Mouse (Mus musculus) ES-E14 (cell line): ENCODE results near the gene Zp3r. TPM values are rescaled to one million over a fixed set of nuclear protein-coding genes. Genes with fewer than 3 reads are reported as not detected.

Experiments used
- DNase-seq: peaks from one replicate; pipeline ENCODE4 v3.0.0-alpha.2; 2013; ENCODE audit warnings: low read depth, low spot score
- H3K27ac ChIP-seq: 2 replicates; pipeline ENCODE4 v1.5.1; 2012; ENCODE audit warnings: low read depth, mild to moderate bottlenecking, low read length, moderate library complexity, mixed read lengths; ENCODE audit not compliant: poor library complexity, insufficient read depth, severe bottlenecking
- H3K36me3 ChIP-seq: 2 replicates; pipeline ENCODE4 v1.6.1; 2012; ENCODE audit warnings: mild to moderate bottlenecking, low read length, moderate library complexity, mixed read lengths; ENCODE audit not compliant: control insufficient read depth, poor library complexity, insufficient read depth, severe bottlenecking
- H3K4me1 ChIP-seq, 2 experiments: fragments of 150-350 bp in 1 of 2; sonication (generic) in 1 of 2; 2 replicates each; pipeline ENCODE4 v1.6.1; 2012; ENCODE audit warnings: low read length in 2 of 2, mild to moderate bottlenecking in 1 of 2, mixed read lengths in 1 of 2; ENCODE audit not compliant: control insufficient read depth in 2 of 2, insufficient read depth in 2 of 2, poor library complexity in 1 of 2
- H3K4me3 ChIP-seq, 2 experiments: fragments of 150-350 bp in 1 of 2; sonication (generic) in 1 of 2; 2 replicates each; pipeline ENCODE4 v1.5.1; 2012; ENCODE audit warnings: low read length in 2 of 2, low read depth in 1 of 2, mild to moderate bottlenecking in 1 of 2, mixed read lengths in 1 of 2; ENCODE audit not compliant: insufficient read depth in 1 of 2, poor library complexity in 1 of 2, severe bottlenecking in 1 of 2
- H3K9ac ChIP-seq: 2 replicates; pipeline ENCODE4 v1.6.1; 2012; ENCODE audit warnings: low read depth, mild to moderate bottlenecking, low read length, mixed read lengths; ENCODE audit not compliant: poor library complexity, insufficient read depth, severe bottlenecking
- H3K9me3 ChIP-seq: fragments of 150-350 bp; sonication (generic); 2 replicates; pipeline ENCODE4 v1.6.1; 2012; ENCODE audit warnings: low read depth, mild to moderate bottlenecking, low read length; ENCODE audit not compliant: control insufficient read depth, insufficient read depth
- CHD2 ChIP-seq: IDR thresholded peaks from 2 replicates; pipeline ENCODE4 v1.6.1; 2014; ENCODE audit warnings: mild to moderate bottlenecking, low read depth, low read length, inconsistent platforms
- HCFC1 ChIP-seq: IDR thresholded peaks from 2 replicates; pipeline ENCODE4 v1.6.1; 2012; ENCODE audit warnings: low read length, inconsistent platforms, borderline replicate concordance; ENCODE audit not compliant: insufficient read depth
- MAFK ChIP-seq: IDR thresholded peaks from 2 replicates; pipeline ENCODE4 v1.6.1; 2014; ENCODE audit warnings: mild to moderate bottlenecking, low read depth, low read length, inconsistent platforms; ENCODE audit not compliant: insufficient read depth
- ZC3H11A ChIP-seq: IDR thresholded peaks from 2 replicates; pipeline ENCODE4 v1.6.1; 2012; ENCODE audit warnings: low read depth, mild to moderate bottlenecking, inconsistent platforms, low read length, borderline replicate concordance
- ZNF384 ChIP-seq: IDR thresholded peaks from 2 replicates; pipeline ENCODE4 v1.6.1; 2012; ENCODE audit warnings: low read depth, low read length, inconsistent platforms
- in situ Hi-C, 2 experiments: fragments of 600-800 bp; cut with MboI; formaldehyde crosslinking; loops; one replicate each; pipeline ENCODE4 v1.15.1; 2025; ENCODE audit warnings: low sequenced_read_pairs in 2 of 2, inconsistent platforms in 1 of 2; ENCODE audit not compliant: unreplicated experiment in 2 of 2
- total RNA-seq: library from RNA; depleted of rRNA; stranded (reverse); fragments of 300-350 nt; gene quantifications from 2 replicates; pipeline ENCODE4 v1.2.3, GENCODE M21; 2012

Gene Zp3r
- total RNA-seq, 1 experiment = not detected

DNA sequence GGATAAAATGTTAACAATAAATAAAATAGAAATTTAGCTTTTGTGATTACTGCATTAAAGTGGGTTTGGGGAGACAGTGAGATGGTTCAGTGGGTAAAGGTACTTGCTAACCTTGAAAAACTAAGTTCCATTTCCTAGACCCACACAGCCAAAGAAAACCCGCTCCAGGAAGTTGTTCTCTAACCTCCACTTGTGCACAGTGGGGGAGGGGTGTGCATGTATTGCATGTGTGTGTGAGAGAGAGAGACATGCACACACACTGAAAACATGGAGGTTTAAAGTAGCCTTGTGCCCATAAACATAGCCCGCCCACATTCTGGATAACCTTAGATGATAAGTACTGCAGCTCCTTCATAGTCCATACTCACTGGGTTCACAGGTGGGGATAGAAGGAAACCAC is 33.1 kb downstream of the Zp3r start:
- Histone ChIP-seq H3K4me1 (no peaks in the 10 kb centered on the region), H3K36me3 (no peaks in the 10 kb centered on the region), H3K27ac (no peak overlapping the region), H3K9me3 (peaks cover 3% of the 10 kb centered on the region; the same call in 1 of the 2 replicates), H3K9ac (no peak overlapping the region), H3K4me3 (no peak overlapping the region)
- TF ChIP-seq HCFC1 (no peak), MAFK (no peak)
- no peak for DNase-seq
- in situ Hi-C loops = no loop called here

DNA sequence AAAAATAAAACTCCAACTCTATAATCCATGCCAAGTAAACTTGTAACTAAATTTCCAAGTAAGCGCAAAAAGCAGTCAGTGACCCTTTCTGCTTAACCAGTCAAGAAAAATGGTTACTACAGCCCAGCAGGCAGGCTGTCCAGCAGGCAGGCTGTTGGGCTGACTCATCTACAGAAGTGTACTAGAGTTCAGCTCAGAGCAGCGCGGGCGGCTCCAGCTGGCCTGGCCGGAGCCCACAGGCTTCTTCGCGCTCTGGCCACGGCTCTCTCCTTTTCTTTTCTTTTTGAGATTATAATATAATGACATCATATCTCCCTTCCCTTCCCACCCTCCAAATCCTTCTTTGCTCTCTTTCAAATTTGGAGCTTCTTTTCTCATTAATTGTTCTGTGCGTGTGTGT is 40.8 kb downstream of the Zp3r start:
- H3K9me3 ChIP-seq = no peaks in the 10 kb centered on the region
- H3K36me3 ChIP-seq = no peaks in the 10 kb centered on the region
- no peak overlapping the region for H3K27ac ChIP-seq
- DNase-seq = no peak
- H3K4me1 ChIP-seq = no peaks in the 10 kb centered on the region
- in situ Hi-C loops = no loop called here
- no peak overlapping the region for H3K9ac ChIP-seq
- TF ChIP-seq ZNF384 (no peak), ZC3H11A (no peak), MAFK (no peak), HCFC1 (no peak), CHD2 (no peak)
- no peak overlapping the region for H3K4me3 ChIP-seq

DNA sequence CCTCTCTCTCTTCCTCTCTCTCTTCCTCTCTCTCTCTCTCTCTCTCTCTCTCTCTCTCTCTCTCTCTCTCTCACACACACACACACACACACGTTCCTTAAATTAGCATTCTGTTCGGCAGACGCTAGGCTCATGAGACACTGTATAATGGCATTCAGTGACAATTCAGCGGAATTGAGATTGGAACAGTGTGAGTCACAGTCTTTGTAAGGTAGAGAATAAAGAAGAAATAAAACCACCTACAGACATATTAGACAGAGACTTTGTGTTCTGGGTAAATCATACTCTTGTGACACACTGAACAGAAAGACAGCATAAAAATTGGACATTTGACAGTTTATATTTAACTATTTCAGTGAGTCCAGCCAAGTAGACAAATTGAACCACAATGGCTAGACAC is 53.0 kb downstream of the Zp3r start:
- in situ Hi-C loops = no loop called here
- DNase-seq = no peak
- no peak overlapping the region for H3K4me3 ChIP-seq

DNA sequence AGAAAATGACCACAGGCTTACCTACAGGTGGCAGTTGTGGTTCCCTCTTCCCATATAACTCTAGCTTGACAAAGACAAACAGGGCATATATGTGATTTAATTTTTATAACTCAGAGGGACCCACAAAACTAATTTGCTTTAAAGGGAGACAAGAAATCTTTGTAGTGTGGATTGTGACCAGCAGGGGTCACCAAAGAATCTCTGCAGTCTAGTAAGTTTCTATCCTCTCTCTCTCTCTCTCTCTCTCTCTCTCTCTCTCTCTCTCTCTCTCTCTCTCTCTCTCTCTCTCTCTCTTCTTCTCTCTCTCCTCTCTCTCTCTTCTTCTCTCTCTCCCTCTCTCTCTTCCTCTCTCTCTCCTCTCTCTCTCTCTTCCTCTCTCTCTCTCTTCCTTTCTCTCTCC is 53.5 kb downstream of the Zp3r start:
- Histone ChIP-seq H3K4me1 (no peaks in the 10 kb centered on the region), H3K9me3 (no peaks in the 10 kb centered on the region), H3K36me3 (no peaks in the 10 kb centered on the region), H3K27ac (no peak overlapping the region), H3K9ac (no peak overlapping the region), H3K4me3 (no peak overlapping the region)
- in situ Hi-C loops = no loop called here
- TF ChIP-seq HCFC1 (no peak), MAFK (no peak), ZNF384 (no peak), ZC3H11A (no peak), CHD2 (no peak)
- DNase-seq = no peak

More for the DNA sequence above, 53.0 kb downstream of the Zp3r start:
- Histone ChIP-seq H3K9me3 (no peaks in the 10 kb centered on the region), H3K27ac (no peak overlapping the region), H3K4me1 (no peaks in the 10 kb centered on the region), H3K9ac (no peak overlapping the region), H3K36me3 (no peaks in the 10 kb centered on the region)
- TF ChIP-seq ZNF384 = no peak
- no peak for TF ChIP-seq ZC3H11A
- no peak for TF ChIP-seq MAFK
- TF ChIP-seq HCFC1 = no peak
- TF ChIP-seq CHD2 = no peak

DNA sequence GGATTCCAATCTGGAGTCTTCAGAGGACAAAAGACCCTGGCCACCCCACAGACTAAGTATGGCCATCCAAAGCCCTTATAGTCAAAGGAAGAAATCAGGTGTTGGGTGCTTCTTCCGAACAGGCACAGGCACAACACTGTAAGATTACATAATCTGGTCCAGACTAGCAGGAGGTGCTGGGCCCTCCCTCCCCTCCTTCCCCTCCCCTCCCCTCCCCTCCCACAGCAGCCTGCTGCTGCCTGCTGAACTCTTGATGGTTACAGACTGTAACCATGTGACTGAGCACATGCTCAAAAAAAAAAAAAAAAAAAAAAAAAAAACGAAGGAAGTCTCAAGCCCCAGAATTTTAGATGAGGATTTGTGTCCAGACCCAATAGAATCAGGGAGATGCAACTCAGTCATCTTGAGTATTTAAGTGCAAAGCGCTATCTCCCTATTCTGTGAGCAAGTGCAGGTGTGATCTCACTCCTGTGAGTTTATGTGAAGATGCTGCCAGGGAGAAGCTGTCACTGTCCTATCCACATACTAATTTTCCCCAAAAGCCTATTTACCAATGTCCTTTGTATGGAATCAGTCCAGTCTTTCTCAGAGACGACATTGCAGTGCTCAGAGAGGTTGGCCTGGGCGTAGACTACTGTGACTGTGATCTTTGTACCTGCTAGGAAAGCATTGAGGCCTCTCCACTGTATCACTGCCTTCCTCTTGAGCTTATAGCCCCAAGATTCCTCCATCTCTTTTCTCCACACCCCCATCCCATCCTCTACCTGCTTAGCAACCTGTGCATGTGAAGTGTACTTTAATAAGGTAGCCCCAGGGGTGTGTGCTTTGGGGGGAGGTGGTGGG is 77.8 kb downstream of the Zp3r start:
- H3K36me3 ChIP-seq = no peaks in the 10 kb centered on the region
- DNase-seq = no peak
- no peak overlapping the region for H3K27ac ChIP-seq
- peaks cover 3 to 5% of the 10 kb centered on the region in 2 experiments; a peak in 2 of 4 replicates for H3K4me1 ChIP-seq
- H3K9ac ChIP-seq = no peak overlapping the region
- H3K4me3 ChIP-seq = no peak overlapping the region
- in situ Hi-C loops = no loop called here
- TF ChIP-seq ZNF384 (peak; percentile 86), ZC3H11A (no peak)
- no peaks in the 10 kb centered on the region for H3K9me3 ChIP-seq
